Mouse (Mus musculus) hindbrain, postnatal 0 days (tissue): ENCODE data around the gene Hspa4l. TPM values are rescaled to one million over a fixed set of nuclear protein-coding genes. Genes with fewer than 3 reads are reported as not detected.
A peak's percentile ranks its signal among the peaks of the same experiment; 100 is the strongest.

Source experiments
- ATAC-seq: fragments of 200-750 bp; cut with Nextera tagmentation; 2 replicates; pipeline ENCODE4 v1.8.0; 2017; ENCODE audit warnings: mild to moderate bottlenecking, moderate TSS enrichment, moderate library complexity
- DNase-seq: peaks from one replicate; pipeline ENCODE4 v3.0.0-alpha.2; 2015; ENCODE audit warnings: low spot score
- H3K27ac ChIP-seq: fragments of 300-500 bp; sonication (generic); 2 replicates; pipeline ENCODE4 v1.5.1; 2014; ENCODE audit warnings: mild to moderate bottlenecking
- H3K27me3 ChIP-seq: fragments of 300-500 bp; sonication (generic); 2 replicates; pipeline ENCODE4 v1.6.1; 2014; ENCODE audit warnings: low read length, mixed read lengths; ENCODE audit not compliant: insufficient read depth
- H3K36me3 ChIP-seq: fragments of 300-500 bp; sonication (generic); 2 replicates; pipeline ENCODE4 v1.6.1; 2014; ENCODE audit warnings: low read length, mixed read lengths; ENCODE audit not compliant: insufficient read depth
- H3K4me1 ChIP-seq: fragments of 300-500 bp; sonication (generic); 2 replicates; pipeline ENCODE4 v1.6.1; 2014; ENCODE audit warnings: antibody characterized with exemption, low read length, mixed read lengths; ENCODE audit not compliant: insufficient read depth
- H3K4me2 ChIP-seq: fragments of 300-500 bp; sonication (generic); 2 replicates; pipeline ENCODE4 v1.6.1; 2014; ENCODE audit warnings: low read depth, mild to moderate bottlenecking, low read length, moderate library complexity, mixed read lengths
- H3K4me3 ChIP-seq: fragments of 300-500 bp; sonication (generic); 2 replicates; pipeline ENCODE4 v1.5.1; 2014; ENCODE audit warnings: low read length
- H3K9ac ChIP-seq: fragments of 300-500 bp; sonication (generic); replicated peaks from 2 replicates; pipeline ENCODE4 v1.6.1; 2014; ENCODE audit warnings: mild to moderate bottlenecking, low read length, moderate library complexity, mixed read lengths
- H3K9me3 ChIP-seq: fragments of 300-500 bp; sonication (generic); 2 replicates; pipeline ENCODE4 v1.6.1; 2016; ENCODE audit warnings: low read length, mixed read lengths
- CTCF ChIP-seq: IDR thresholded peaks from 2 replicates; pipeline ENCODE4 v1.5.1; 2016; ENCODE audit warnings: antibody characterized with exemption, control low read depth, low read depth
- WGBS: fragments of 180-500 bp; shearing (Covaris S2); extraction: QIAGEN DNeasy Blood & Tissue Kit; methylation state at CpG from one replicate; pipeline ENCODE4 v1.1.7; 2014; 5-methylcytosine and 5-hydroxymethylcytosine counted together
- polyA plus RNA-seq: library from polyadenylated mRNA; unstranded; fragments of >200 nt; fragmentation: Nextera tagmentation; extraction: Ambion mirVana; gene quantifications from 2 replicates; pipeline ENCODE4 v1.2.1, GENCODE M21; 2015
- total RNA-seq: library from RNA; depleted of rRNA; stranded (reverse); fragments of >200 nt; gene quantifications from 2 replicates; pipeline ENCODE4 v1.2.3, GENCODE M21; 2014

Gene Hspa4l
- total and polyA plus RNA-seq, 2 experiments from 2014 or later: 28.5 to 56.6 TPM

DNA sequence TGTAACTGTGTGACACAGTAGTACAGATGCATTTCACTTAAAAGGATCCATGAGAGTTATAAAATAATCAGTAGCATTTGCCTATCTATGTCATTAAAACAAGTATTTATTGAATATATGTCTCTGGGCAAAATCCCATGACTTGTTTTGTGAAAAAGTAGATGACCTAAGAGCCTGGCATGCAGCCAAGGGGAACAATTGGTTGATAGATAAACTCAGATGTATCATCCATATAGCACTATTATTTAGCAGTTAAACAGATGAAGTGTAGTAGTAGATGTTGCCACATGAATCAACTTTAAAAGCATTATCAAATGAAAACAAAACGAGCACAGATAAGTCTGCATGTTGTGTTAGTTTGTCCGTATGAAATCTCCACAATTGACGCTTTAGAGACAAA is 25.3 kb upstream of the Hspa4l start:
- TF ChIP-seq CTCF: no peak
- Histone ChIP-seq H3K4me2 (no peak overlapping the region), H3K9ac (no peak overlapping the region), H3K9me3 (no peaks in the 10 kb centered on the region), H3K27me3 (no peaks in the 10 kb centered on the region), H3K4me1 (no peaks in the 10 kb centered on the region), H3K4me3 (no peak overlapping the region), H3K27ac (no peak overlapping the region), H3K36me3 (no peaks in the 10 kb centered on the region)
- DNase-seq: no peak
- WGBS: 85% methylated on average over 3 of the region's 3 CpGs
- ATAC-seq: no peak

- Histone ChIP-seq H3K36me3 (no peaks in the 10 kb centered on the region), H3K9ac (no peak overlapping the region), H3K4me1 (no peaks in the 10 kb centered on the region), H3K27ac (no peak overlapping the region), H3K27me3 (no peaks in the 10 kb centered on the region), H3K4me2 (no peak overlapping the region), H3K9me3 (no peaks in the 10 kb centered on the region), H3K4me3 (no peak overlapping the region)
- DNase-seq: no peak
- no peak for ATAC-seq
- WGBS: 89% methylated on average over 6 of the region's 6 CpGs
- no peak for TF ChIP-seq CTCF
Observed at GRCm38 (mm10) chr3:40738381-40738912, 5.8 kb upstream of the Hspa4l start.

GRCm38 (mm10) chr3:40744836-40745660 is 753 bp downstream of the Hspa4l start:
- H3K27ac ChIP-seq: peak overlapping the region; percentile 87
- H3K4me2 ChIP-seq: peak overlapping the region; percentile 94
- no peaks in the 10 kb centered on the region for H3K36me3 ChIP-seq
- under 1% methylated on average over 53 of the region's 93 CpGs for WGBS
- H3K4me3 ChIP-seq: peak overlapping the region; percentile 90
- DNase-seq (peak; percentile 95), ATAC-seq (peak; percentile 96)
- no peaks in the 10 kb centered on the region for H3K27me3 ChIP-seq
- no peaks in the 10 kb centered on the region for H3K9me3 ChIP-seq
- H3K4me1 ChIP-seq: 0 out of 2 replicates have a peak, but pooled peaks cover 5% of the 10 kb centered on the region
- peak overlapping the region; percentile 85 for H3K9ac ChIP-seq
- TF ChIP-seq CTCF: no peak

GRCm38 (mm10) chr3:40745661-40746547 is 1.6 kb downstream of the Hspa4l start:
- H3K4me1 ChIP-seq: 0 out of 2 replicates have a peak, but pooled peaks cover 5% of the 10 kb centered on the region
- peak overlapping the region; percentile 85 for H3K9ac ChIP-seq
- DNase-seq: no peak
- no peak; the same call in 1 of the 2 replicates for TF ChIP-seq CTCF
- 1% methylated on average over 35 of the region's 37 CpGs for WGBS
- no peaks in the 10 kb centered on the region for H3K27me3 ChIP-seq
- H3K27ac ChIP-seq: peak overlapping the region; percentile 87
- H3K4me2 ChIP-seq: peak overlapping the region; percentile 94
- H3K9me3 ChIP-seq: no peaks in the 10 kb centered on the region
- peak overlapping the region; percentile 90 for H3K4me3 ChIP-seq
- ATAC-seq: peak; percentile 67; the same call in 1 of the 2 replicates
- H3K36me3 ChIP-seq: no peaks in the 10 kb centered on the region

DNA sequence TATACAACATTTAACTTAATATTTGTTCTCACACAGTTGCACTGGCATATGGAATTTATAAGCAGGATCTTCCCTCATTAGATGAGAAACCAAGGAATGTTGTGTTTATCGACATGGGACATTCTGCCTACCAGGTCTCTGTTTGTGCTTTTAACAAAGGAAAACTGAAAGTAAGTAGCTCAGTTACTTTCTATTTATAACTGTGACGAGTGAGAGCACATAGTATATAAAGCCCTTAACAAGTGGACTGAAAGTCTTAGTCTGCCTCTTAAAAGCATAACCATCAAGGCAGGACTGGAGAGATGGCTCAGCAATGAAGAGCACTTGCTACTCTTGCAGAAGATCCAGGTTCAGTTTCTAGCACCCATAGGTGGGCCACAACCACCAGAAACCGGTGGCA is 16.5 kb downstream of the Hspa4l start:
- DNase-seq (no peak), ATAC-seq (no peak)
- no peaks in the 10 kb centered on the region for H3K27me3 ChIP-seq
- no peak overlapping the region for H3K9ac ChIP-seq
- no peak for TF ChIP-seq CTCF
- H3K9me3 ChIP-seq: no peaks in the 10 kb centered on the region
- peaks cover 14% of the 10 kb centered on the region for H3K36me3 ChIP-seq
- H3K27ac ChIP-seq: no peak overlapping the region
- no peaks in the 10 kb centered on the region for H3K4me1 ChIP-seq
- no peak overlapping the region for H3K4me2 ChIP-seq
- H3K4me3 ChIP-seq: no peak overlapping the region
- WGBS: 93% methylated on average over 3 of the region's 3 CpGs

GRCm38 (mm10) chr3:40761312-40761711 is 17.0 kb downstream of the Hspa4l start:
- peaks cover 14% of the 10 kb centered on the region for H3K36me3 ChIP-seq
- no peak overlapping the region for H3K4me3 ChIP-seq
- 92% methylated on average over 2 of the region's 2 CpGs for WGBS
- DNase-seq: no peak
- ATAC-seq: no peak
- no peaks in the 10 kb centered on the region for H3K4me1 ChIP-seq
- H3K27me3 ChIP-seq: no peaks in the 10 kb centered on the region
- H3K9me3 ChIP-seq: no peaks in the 10 kb centered on the region
- no peak overlapping the region for H3K27ac ChIP-seq
- TF ChIP-seq CTCF: no peak
- H3K9ac ChIP-seq: no peak overlapping the region
- no peak overlapping the region for H3K4me2 ChIP-seq
